Mouse (Mus musculus) heart, adult 2 months (tissue): ENCODE results near the gene Cacna1s. TPM values are rescaled to one million over a fixed set of nuclear protein-coding genes. Genes with fewer than 3 reads are reported as not detected.

Experiments used
- DNase-seq, 2 experiments: peaks; one replicate each; pipeline ENCODE4 v3.0.0; 2021
- H3K27ac ChIP-seq: fragments of 200-600 bp; 2 replicates; pipeline ENCODE4 v1.8.1; 2022
- H3K27me3 ChIP-seq: fragments of 200-500 bp; 2 replicates; pipeline ENCODE4 v1.6.1; 2012; ENCODE audit warnings: mild to moderate bottlenecking, low read length, inconsistent platforms, mixed read lengths; ENCODE audit not compliant: control insufficient read depth, insufficient read depth
- H3K36me3 ChIP-seq: fragments of 200-500 bp; 2 replicates; pipeline ENCODE4 v1.6.1; 2012; ENCODE audit warnings: low read length, inconsistent platforms; ENCODE audit not compliant: control insufficient read depth, insufficient read depth
- H3K4me1 ChIP-seq: fragments of 200-500 bp; 2 replicates; pipeline ENCODE4 v1.6.1; 2011; ENCODE audit warnings: low read length; ENCODE audit not compliant: control insufficient read depth, insufficient read depth
- H3K4me3 ChIP-seq: fragments of 200-600 bp; 2 replicates; pipeline ENCODE4 v1.8.1; 2022
- H3K79me2 ChIP-seq: fragments of 200-500 bp; replicated peaks from 2 replicates; pipeline ENCODE4 v1.6.1; 2012; ENCODE audit warnings: mild to moderate bottlenecking, inconsistent platforms, low read length, moderate library complexity, mixed read lengths; ENCODE audit not compliant: control insufficient read depth, insufficient read depth
- H3K9ac ChIP-seq: fragments of 200-500 bp; 2 replicates; pipeline ENCODE4 v1.6.1; 2012; ENCODE audit warnings: low read depth, mild to moderate bottlenecking, control low read depth, inconsistent platforms, low read length, mixed read lengths
- CTCF ChIP-seq: fragments of 200-600 bp; IDR thresholded peaks from 2 replicates; pipeline ENCODE4 v1.8.1; 2022; ENCODE audit warnings: antibody characterized with exemption, mild to moderate bottlenecking, moderate library complexity
- EP300 ChIP-seq: fragments of 200-500 bp; IDR thresholded peaks from 2 replicates; pipeline ENCODE4 v1.6.1; 2011; ENCODE audit warnings: low read depth, low read length, control low read depth; ENCODE audit not compliant: insufficient read depth
- POLR2A ChIP-seq: fragments of 200-500 bp; IDR thresholded peaks from 2 replicates; pipeline ENCODE4 v1.6.1; 2011; ENCODE audit warnings: mild to moderate bottlenecking, low read depth, low read length, control low read depth; ENCODE audit not compliant: insufficient read depth
- WGBS: fragments of 180-500 bp; shearing (Covaris S2); methylation state at CpG from one replicate; pipeline ENCODE4 v1.1.7; 2018; 5-methylcytosine and 5-hydroxymethylcytosine counted together
- intact Hi-C: fragments of 180-260 bp; cut with DNase I; formaldehyde crosslinking; loops from one replicate; pipeline ENCODE4 v1.15.1; 2025
- polyA plus RNA-seq: library from polyadenylated mRNA; depleted of rRNA; stranded (reverse); fragments of >200 nt; gene quantifications from 2 replicates; pipeline ENCODE4 v1.2.3, GENCODE M21; 2012
- total RNA-seq, 2 experiments: library from RNA; stranded (reverse); gene quantifications; 2 replicates each; pipeline ENCODE4 v1.2.3; 2021

Cacna1s gene
- total and polyA plus RNA-seq, 3 experiments: 8.0 to 11.4 (median 9.1) TPM

GRCm38 (mm10) chr1:136116183-136116582, 63.6 kb downstream of the Cacna1s start:
- Histone ChIP-seq H3K36me3 (no peaks in the 10 kb centered on the region), H3K79me2 (no peaks in the 10 kb centered on the region), H3K27me3 (no peaks in the 10 kb centered on the region), H3K9ac (no peak overlapping the region), H3K4me3 (no peak overlapping the region), H3K27ac (no peak overlapping the region), H3K4me1 (no peaks in the 10 kb centered on the region)
- TF ChIP-seq CTCF (peak; percentile 80), EP300 (no peak)
- 17% methylated on average over 3 of the region's 3 CpGs for WGBS
- DNase-seq: peak; percentile 50 to 67
- intact Hi-C loops: loop anchor here (5.0 kb wide), 1 partner anchor 51 kb away; no protein-coding TSS in a partner anchor

DNA sequence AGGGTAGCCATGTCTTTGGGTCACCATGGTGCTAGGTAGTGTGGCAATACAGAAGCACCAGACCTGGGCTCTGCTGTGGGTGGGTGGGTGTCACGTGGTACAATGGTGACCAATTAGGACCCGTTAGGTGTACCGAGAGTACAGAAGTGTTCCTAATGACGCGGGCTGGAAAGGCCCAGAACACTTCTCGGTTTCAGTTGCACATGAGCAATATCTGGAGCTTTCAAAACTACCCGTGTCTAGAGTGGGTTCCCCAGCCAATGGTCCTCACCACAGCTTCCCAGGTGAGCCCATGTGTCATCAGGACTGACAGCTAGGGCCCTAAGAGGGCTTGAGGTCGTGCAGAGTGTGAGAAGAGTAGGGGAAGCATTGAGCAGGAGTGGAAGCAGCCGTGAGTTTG, 64.5 kb downstream of the Cacna1s start:
- TF ChIP-seq POLR2A (no peak), CTCF (no peak), EP300 (no peak)
- intact Hi-C loops: loop anchor here (5.0 kb wide), 1 partner anchor 50 kb away; no protein-coding TSS in a partner anchor
- H3K27me3 ChIP-seq: no peaks in the 10 kb centered on the region
- DNase-seq: no peak
- H3K4me3 ChIP-seq: no peak overlapping the region
- WGBS: 88% methylated on average over 9 of the region's 9 CpGs
- no peaks in the 10 kb centered on the region for H3K79me2 ChIP-seq
- H3K4me1 ChIP-seq: no peaks in the 10 kb centered on the region
- H3K27ac ChIP-seq: no peak overlapping the region
- H3K36me3 ChIP-seq: no peaks in the 10 kb centered on the region
- H3K9ac ChIP-seq: no peak overlapping the region

GRCm38 (mm10) chr1:136118875-136119274, 66.3 kb downstream of the Cacna1s start:
- intact Hi-C loops: loop anchor here (5.0 kb wide), 1 partner anchor 48 kb away; no protein-coding TSS in a partner anchor
- no peaks in the 10 kb centered on the region for H3K4me1 ChIP-seq
- 61% methylated on average over 8 of the region's 8 CpGs for WGBS
- no peaks in the 10 kb centered on the region for H3K79me2 ChIP-seq
- no peak overlapping the region for H3K27ac ChIP-seq
- H3K4me3 ChIP-seq: no peak overlapping the region
- H3K36me3 ChIP-seq: no peaks in the 10 kb centered on the region
- H3K27me3 ChIP-seq: no peaks in the 10 kb centered on the region
- no peak for TF ChIP-seq EP300
- TF ChIP-seq POLR2A: no peak
- no peak for TF ChIP-seq CTCF
- H3K9ac ChIP-seq: no peak overlapping the region
- peak in 1 of 2 experiments; percentile 61 for DNase-seq

DNA sequence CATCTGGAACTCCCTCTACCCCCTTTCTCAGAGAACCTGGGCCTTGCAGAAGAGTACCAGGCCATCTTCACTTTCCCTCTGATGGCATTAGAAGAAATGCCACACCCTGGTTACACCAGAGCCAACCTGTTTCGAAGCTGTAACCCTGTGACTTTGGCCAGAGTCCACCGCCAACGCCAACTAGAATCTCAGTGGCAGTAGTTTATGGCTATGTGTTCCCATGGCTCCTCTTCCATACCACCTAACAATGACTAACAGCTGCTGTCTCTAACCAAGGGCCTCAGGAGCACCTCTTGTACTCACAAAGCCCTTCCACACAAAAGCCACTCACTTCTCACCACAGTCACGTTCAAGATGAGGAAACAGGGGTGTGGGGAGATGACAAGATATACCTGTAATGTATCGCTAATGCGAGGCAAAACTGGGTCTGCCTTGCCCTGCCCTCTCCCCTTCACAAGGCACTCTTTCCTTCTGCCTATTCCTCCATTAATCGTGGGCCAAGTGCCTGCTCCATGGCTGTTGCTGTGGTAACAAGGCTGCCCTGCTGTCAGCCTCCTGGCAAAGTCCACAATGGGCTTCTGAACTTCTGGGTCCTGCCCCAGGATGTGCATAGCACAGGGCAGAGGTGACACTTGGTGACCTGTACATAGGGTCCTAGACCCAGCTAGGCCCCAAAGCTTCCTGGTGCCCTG, 67.2 kb downstream of the Cacna1s start:
- Histone ChIP-seq H3K36me3 (no peaks in the 10 kb centered on the region), H3K4me1 (no peaks in the 10 kb centered on the region), H3K79me2 (no peaks in the 10 kb centered on the region), H3K27ac (no peak overlapping the region), H3K9ac (no peak overlapping the region), H3K27me3 (no peaks in the 10 kb centered on the region), H3K4me3 (no peak overlapping the region)
- DNase-seq: no peak
- 79% methylated on average over 7 of the region's 7 CpGs for WGBS
- intact Hi-C loops: loop anchor here (5.0 kb wide), 1 partner anchor 48 kb away; no protein-coding TSS in a partner anchor
- TF ChIP-seq POLR2A (no peak), EP300 (no peak), CTCF (no peak)

DNA sequence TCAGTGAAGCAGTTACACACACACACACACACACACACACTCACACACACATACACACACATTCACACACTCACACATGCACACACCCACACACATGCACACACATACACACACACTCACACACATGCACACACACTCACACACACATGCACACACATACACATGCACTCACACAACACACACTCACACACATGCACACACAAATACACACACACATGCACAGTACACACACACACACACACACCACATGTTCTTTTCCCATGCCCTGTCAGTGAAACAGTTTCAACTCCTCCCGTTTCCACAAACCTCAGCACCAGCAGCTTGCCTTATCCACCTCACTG, 67.7 kb downstream of the Cacna1s start:
- H3K4me1 ChIP-seq: no peaks in the 10 kb centered on the region
- no peak overlapping the region for H3K4me3 ChIP-seq
- TF ChIP-seq POLR2A (no peak), EP300 (no peak), CTCF (no peak)
- no peaks in the 10 kb centered on the region for H3K79me2 ChIP-seq
- H3K27ac ChIP-seq: no peak overlapping the region
- intact Hi-C loops: no loop called here
- DNase-seq: no peak
- no peaks in the 10 kb centered on the region for H3K36me3 ChIP-seq
- WGBS: 57% methylated on average over 1 of the region's 1 CpGs
- no peaks in the 10 kb centered on the region for H3K27me3 ChIP-seq
- no peak overlapping the region for H3K9ac ChIP-seq

DNA sequence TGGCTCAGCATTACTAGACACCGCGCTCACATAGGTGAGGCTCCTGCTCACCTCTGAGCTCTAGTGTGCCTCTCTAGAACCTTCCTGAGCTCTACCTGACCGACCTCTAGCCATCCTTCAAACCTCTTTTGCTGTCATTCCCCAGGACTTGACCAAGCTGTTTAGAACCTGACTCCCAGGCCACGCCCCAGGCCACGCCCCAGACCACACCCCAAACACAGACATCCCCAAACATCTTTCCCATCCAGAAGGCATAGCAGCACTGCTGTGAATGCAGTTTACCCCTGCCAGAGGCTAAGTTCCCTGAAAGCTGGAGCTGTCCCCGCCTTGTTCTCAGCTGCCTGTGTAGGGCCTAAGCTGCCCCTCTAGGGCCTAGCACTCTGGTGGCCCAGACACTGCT, 68.2 kb downstream of the Cacna1s start:
- TF ChIP-seq EP300: no peak
- no peak for TF ChIP-seq CTCF
- TF ChIP-seq POLR2A: no peak
- Histone ChIP-seq H3K27ac (no peak overlapping the region), H3K9ac (no peak overlapping the region), H3K36me3 (no peaks in the 10 kb centered on the region), H3K4me1 (no peaks in the 10 kb centered on the region), H3K27me3 (no peaks in the 10 kb centered on the region), H3K79me2 (no peaks in the 10 kb centered on the region), H3K4me3 (no peak overlapping the region)
- 59% methylated on average over 6 of the region's 6 CpGs for WGBS
- no peak for DNase-seq
- intact Hi-C loops: no loop called here
